Mouse (Mus musculus) forebrain, embryonic 10.5 days (tissue): Measurements from ENCODE around the gene Abr. TPM values are rescaled to one million over a fixed set of nuclear protein-coding genes. Genes with fewer than 3 reads are reported as not detected.

Experiments
- DNase-seq: peaks from one replicate; pipeline ENCODE4 v3.0.0-alpha.2; 2017; ENCODE audit warnings: low spot score; ENCODE audit errors: extremely low spot score
- H3K27ac ChIP-seq: fragments of 300-500 bp; sonication (generic); 2 replicates; pipeline ENCODE4 v1.5.1; 2016; ENCODE audit warnings: mild to moderate bottlenecking
- H3K27me3 ChIP-seq: fragments of 300-500 bp; sonication (generic); 2 replicates; pipeline ENCODE4 v1.6.1; 2016; ENCODE audit warnings: mild to moderate bottlenecking; ENCODE audit not compliant: poor library complexity, severe bottlenecking
- H3K36me3 ChIP-seq: fragments of 300-500 bp; sonication (generic); replicated peaks from 2 replicates; pipeline ENCODE4 v1.6.1; 2016; ENCODE audit warnings: mild to moderate bottlenecking, moderate library complexity
- H3K4me1 ChIP-seq: fragments of 300-500 bp; sonication (generic); 2 replicates; pipeline ENCODE4 v1.6.1; 2016
- H3K4me3 ChIP-seq: fragments of 300-500 bp; sonication (generic); 2 replicates; pipeline ENCODE4 v1.5.1; 2016; ENCODE audit warnings: mild to moderate bottlenecking, moderate library complexity
- H3K9me3 ChIP-seq: fragments of 300-500 bp; sonication (generic); 2 replicates; pipeline ENCODE4 v1.6.1; 2016; ENCODE audit warnings: mild to moderate bottlenecking, moderate library complexity
- WGBS: fragments of 180-500 bp; shearing (Covaris S2); methylation state at CpG from one replicate; pipeline ENCODE4 v1.1.7; 2016; 5-methylcytosine and 5-hydroxymethylcytosine counted together
- polyA plus RNA-seq: library from polyadenylated mRNA; unstranded; fragments of >200 nt; fragmentation: Nextera tagmentation; extraction: Ambion mirVana; gene quantifications from 2 replicates; pipeline ENCODE4 v1.2.1, GENCODE M21; 2016

The Abr gene
- polyA plus RNA-seq, 1 experiment from 2014 or later, result 27.0 TPM

- peaks cover 16% of the 10 kb centered on the region for H3K36me3 ChIP-seq
- peak overlapping the region; percentile 68; the same call in 1 of the 2 replicates for H3K27ac ChIP-seq
- no peak overlapping the region for H3K4me3 ChIP-seq
- WGBS, result 50% methylated on average over 6 of the region's 6 CpGs
- peaks cover 82% of the 10 kb centered on the region for H3K4me1 ChIP-seq
- no peaks in the 10 kb centered on the region for H3K27me3 ChIP-seq
- no peaks in the 10 kb centered on the region for H3K9me3 ChIP-seq
- no peak for DNase-seq
Measured at GRCm38 (mm10) chr11:76372534-76372933, 249.6 kb downstream of the Abr start.

- peaks cover 80% of the 10 kb centered on the region for H3K4me1 ChIP-seq
- no peak for DNase-seq
- H3K9me3 ChIP-seq, result no peaks in the 10 kb centered on the region
- H3K4me3 ChIP-seq, result no peak overlapping the region
- whole genome bisulfite sequencing, result 87% methylated on average over 2 of the region's 2 CpGs
- H3K27me3 ChIP-seq, result no peaks in the 10 kb centered on the region
- H3K36me3 ChIP-seq, result peaks cover 17% of the 10 kb centered on the region
- peak overlapping the region; percentile 68; the same call in 1 of the 2 replicates for H3K27ac ChIP-seq
Measured at GRCm38 (mm10) chr11:76372120-76372519, 250.0 kb downstream of the Abr start.

- DNase-seq, result no peak
- peak overlapping the region; percentile 16; the same call in 1 of the 2 replicates for H3K27ac ChIP-seq
- peaks cover 33% of the 10 kb centered on the region for H3K36me3 ChIP-seq
- no peaks in the 10 kb centered on the region for H3K9me3 ChIP-seq
- H3K27me3 ChIP-seq, result no peaks in the 10 kb centered on the region
- peaks cover 72% of the 10 kb centered on the region for H3K4me1 ChIP-seq
- no peak overlapping the region for H3K4me3 ChIP-seq
Measured at GRCm38 (mm10) chr11:76370491-76370890, 251.6 kb downstream of the Abr start.

Other genes with a start within 250 kb of the Abr start
- gene Nxn, start 223.2 kb downstream of the Abr start, polyA plus RNA-seq, result 55.4 and 62.3 TPM in 2 replicates
- 127 and 128 TPM in 2 replicates for gene Timm22, start 215.4 kb downstream of the Abr start, polyA plus RNA-seq
- not detected in 2 replicates for gene Bhlha9, start 50.2 kb upstream of the Abr start, polyA plus RNA-seq
- gene Trarg1, start 57.5 kb upstream of the Abr start, polyA plus RNA-seq, result 0.05 and 0.15 TPM in 2 replicates
- 23.2 and 24.3 TPM in 2 replicates for gene Gosr1, start 141.3 kb upstream of the Abr start, polyA plus RNA-seq
- 8.2 and 9.0 TPM in 2 replicates for gene Cpd, start 224.7 kb upstream of the Abr start, polyA plus RNA-seq